Mouse (Mus musculus): ENCODE results near the gene Spata25. TPM values are rescaled to one million over a fixed set of nuclear protein-coding genes. Genes with fewer than 3 reads are reported as not detected.
A peak's percentile ranks its signal among the peaks of the same experiment; 100 is the strongest.

The Spata25 gene
- polyA plus RNA-seq, 1 experiment = 1.4 TPM

GRCm38 (mm10) chr2:164831029-164831428 lies 2.7 kb upstream of the Spata25 start:
- H3K27ac ChIP-seq (ENCODE audit: insufficient read depth, low read depth, low read length) = no peak overlapping the region
- H3K4me1 ChIP-seq (ENCODE audit: control insufficient read depth, insufficient read depth, low read length) = peaks cover 6% of the 10 kb centered on the region
- no peak for TF ChIP-seq POLR2A (IDR thresholded peaks at IDR 0.05; ENCODE audit: borderline replicate concordance, low read depth, low read length)
- no peak for TF ChIP-seq CTCF (IDR thresholded peaks at IDR 0.05; ENCODE audit: low read depth, low read length)
- H3K4me3 ChIP-seq (ENCODE audit: insufficient read depth, low read length) = no peak overlapping the region

- TF ChIP-seq POLR2A (IDR thresholded peaks at IDR 0.05; ENCODE audit: borderline replicate concordance, low read depth, low read length) (no peak), CTCF (IDR thresholded peaks at IDR 0.05; ENCODE audit: low read depth, low read length) (no peak)
- H3K27ac ChIP-seq (ENCODE audit: insufficient read depth, low read depth, low read length) = no peak overlapping the region
- H3K4me1 ChIP-seq (ENCODE audit: control insufficient read depth, insufficient read depth, low read length) = peaks cover 8% of the 10 kb centered on the region
- H3K4me3 ChIP-seq (ENCODE audit: insufficient read depth, low read length) = no peak overlapping the region
Measured at GRCm38 (mm10) chr2:164829090-164829489, 753 bp upstream of the Spata25 start.

- H3K4me1 ChIP-seq (ENCODE audit: control insufficient read depth, insufficient read depth, low read length) = peaks cover 10% of the 10 kb centered on the region
- TF ChIP-seq POLR2A (IDR thresholded peaks at IDR 0.05; ENCODE audit: borderline replicate concordance, low read depth, low read length) (no peak), CTCF (IDR thresholded peaks at IDR 0.05; ENCODE audit: low read depth, low read length) (no peak)
- no peak overlapping the region for H3K27ac ChIP-seq (ENCODE audit: insufficient read depth, low read depth, low read length)
- H3K4me3 ChIP-seq (ENCODE audit: insufficient read depth, low read length) = no peak overlapping the region
Measured at GRCm38 (mm10) chr2:164827146-164827850, 1.0 kb downstream of the Spata25 start.

GRCm38 (mm10) chr2:164825521-164825920 lies 2.8 kb downstream of the Spata25 start:
- TF ChIP-seq CTCF (IDR thresholded peaks at IDR 0.05; ENCODE audit: low read depth, low read length) (no peak), POLR2A (IDR thresholded peaks at IDR 0.05; ENCODE audit: borderline replicate concordance, low read depth, low read length) (no peak)
- peaks cover 7% of the 10 kb centered on the region; the same call in 1 of the 2 replicates for H3K4me1 ChIP-seq (ENCODE audit: control insufficient read depth, insufficient read depth, low read length)

GRCm38 (mm10) chr2:164823969-164824368 lies 4.4 kb downstream of the Spata25 start:
- H3K4me3 ChIP-seq (ENCODE audit: insufficient read depth, low read length) = peak overlapping the region; percentile 9; the same call in 1 of the 2 replicates
- peaks cover 7% of the 10 kb centered on the region; the same call in 1 of the 2 replicates for H3K4me1 ChIP-seq (ENCODE audit: control insufficient read depth, insufficient read depth, low read length)
- TF ChIP-seq POLR2A (IDR thresholded peaks at IDR 0.05; ENCODE audit: borderline replicate concordance, low read depth, low read length) (no peak), CTCF (IDR thresholded peaks at IDR 0.05; ENCODE audit: low read depth, low read length) (no peak)
- no peak overlapping the region for H3K27ac ChIP-seq (ENCODE audit: insufficient read depth, low read depth, low read length)

More at GRCm38 (mm10) chr2:164825521-164825920, 2.8 kb downstream of the Spata25 start:
- no peak overlapping the region for H3K4me3 ChIP-seq (ENCODE audit: insufficient read depth, low read length)
- H3K27ac ChIP-seq (ENCODE audit: insufficient read depth, low read depth, low read length) = no peak overlapping the region

- Histone ChIP-seq H3K27ac (ENCODE audit: insufficient read depth, low read depth, low read length) (peak overlapping the region; percentile 19), H3K4me1 (ENCODE audit: control insufficient read depth, insufficient read depth, low read length) (peaks cover 7% of the 10 kb centered on the region; the same call in 1 of the 2 replicates), H3K4me3 (ENCODE audit: insufficient read depth, low read length) (peak overlapping the region; percentile 67)
- TF ChIP-seq POLR2A (IDR thresholded peaks at IDR 0.05; ENCODE audit: borderline replicate concordance, low read depth, low read length) (no peak), CTCF (IDR thresholded peaks at IDR 0.05; ENCODE audit: low read depth, low read length) (no peak)
Measured at GRCm38 (mm10) chr2:164823181-164823585, 5.2 kb downstream of the Spata25 start.

- TF ChIP-seq CTCF (IDR thresholded peaks at IDR 0.05; ENCODE audit: low read depth, low read length) (no peak), POLR2A (IDR thresholded peaks at IDR 0.05; ENCODE audit: borderline replicate concordance, low read depth, low read length) (no peak)
- peak within 1 kb of the TSS; percentile 19 for H3K27ac ChIP-seq (ENCODE audit: insufficient read depth, low read depth, low read length)
- peaks cover 7% of the 10 kb centered on the region; the same call in 1 of the 2 replicates for H3K4me1 ChIP-seq (ENCODE audit: control insufficient read depth, insufficient read depth, low read length)
- peak within 1 kb of the TSS; percentile 67 for H3K4me3 ChIP-seq (ENCODE audit: insufficient read depth, low read length)
Measured at GRCm38 (mm10) chr2:164822636-164823165, 5.6 kb downstream of the Spata25 start, which contains the start of gene Zswim1. Gene Zswim1 (plus strand): TSS chr2:164822686.

- no peak overlapping the region for H3K27ac ChIP-seq (ENCODE audit: insufficient read depth, low read depth, low read length)
- TF ChIP-seq POLR2A (IDR thresholded peaks at IDR 0.05; ENCODE audit: borderline replicate concordance, low read depth, low read length) = no peak
- no peak for TF ChIP-seq CTCF (IDR thresholded peaks at IDR 0.05; ENCODE audit: low read depth, low read length)
- no peak overlapping the region for H3K4me3 ChIP-seq (ENCODE audit: insufficient read depth, low read length)
- peaks cover 7% of the 10 kb centered on the region; the same call in 1 of the 2 replicates for H3K4me1 ChIP-seq (ENCODE audit: control insufficient read depth, insufficient read depth, low read length)
Measured at GRCm38 (mm10) chr2:164821060-164821459, 7.3 kb downstream of the Spata25 start.

- peaks cover 12% of the 10 kb centered on the region for H3K4me1 ChIP-seq (ENCODE audit: control insufficient read depth, insufficient read depth, low read length)
- H3K27ac ChIP-seq (ENCODE audit: insufficient read depth, low read depth, low read length) = no peak overlapping the region
- TF ChIP-seq POLR2A (IDR thresholded peaks at IDR 0.05; ENCODE audit: borderline replicate concordance, low read depth, low read length) (no peak), CTCF (IDR thresholded peaks at IDR 0.05; ENCODE audit: low read depth, low read length) (no peak)
- no peak overlapping the region for H3K4me3 ChIP-seq (ENCODE audit: insufficient read depth, low read length)
Measured at GRCm38 (mm10) chr2:164817703-164818102, 10.6 kb downstream of the Spata25 start.

GRCm38 (mm10) chr2:164817206-164817605 lies 11.1 kb downstream of the Spata25 start:
- H3K27ac ChIP-seq (ENCODE audit: insufficient read depth, low read depth, low read length) = no peak overlapping the region
- TF ChIP-seq POLR2A (IDR thresholded peaks at IDR 0.05; ENCODE audit: borderline replicate concordance, low read depth, low read length) (no peak), CTCF (IDR thresholded peaks at IDR 0.05; ENCODE audit: low read depth, low read length) (no peak)
- peaks cover 10% of the 10 kb centered on the region for H3K4me1 ChIP-seq (ENCODE audit: control insufficient read depth, insufficient read depth, low read length)
- H3K4me3 ChIP-seq (ENCODE audit: insufficient read depth, low read length) = no peak overlapping the region
